Mouse (Mus musculus): ENCODE measurements around the gene Gprasp1. TPM values are rescaled to one million over a fixed set of nuclear protein-coding genes. Genes with fewer than 3 reads are reported as not detected.
"Not testable (repeated sequence)": the region's sequence is repeated elsewhere in the genome, so short reads cannot be mapped to it uniquely, and the experiment has no call there.

Gprasp1 gene
- total RNA-seq, 2 experiments from 2014 or later = 58.5 to 68.3 TPM

DNA sequence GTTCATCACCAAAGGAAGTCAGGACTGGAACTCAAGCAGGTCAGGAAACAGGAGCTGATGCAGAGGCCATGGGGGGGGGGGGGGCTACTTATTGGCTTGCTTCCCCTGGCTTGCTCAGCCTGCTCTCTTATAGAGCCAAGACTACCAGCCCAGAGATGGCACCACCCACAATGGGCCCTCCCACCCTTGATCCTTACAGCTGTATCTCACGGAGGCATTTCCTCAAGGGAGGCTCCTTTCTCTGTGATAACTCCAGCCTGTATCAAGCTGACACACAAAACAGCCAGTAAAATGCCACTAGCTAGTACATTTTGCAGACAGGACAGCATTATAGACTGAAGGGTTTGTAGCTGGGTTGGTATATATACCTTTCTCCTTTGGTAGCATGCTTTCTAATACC lies 93.4 kb downstream of the Gprasp1 start:
- DNase-seq (ENCODE audit: low spot score in 2 of 2) = not testable (repeated sequence)

DNA sequence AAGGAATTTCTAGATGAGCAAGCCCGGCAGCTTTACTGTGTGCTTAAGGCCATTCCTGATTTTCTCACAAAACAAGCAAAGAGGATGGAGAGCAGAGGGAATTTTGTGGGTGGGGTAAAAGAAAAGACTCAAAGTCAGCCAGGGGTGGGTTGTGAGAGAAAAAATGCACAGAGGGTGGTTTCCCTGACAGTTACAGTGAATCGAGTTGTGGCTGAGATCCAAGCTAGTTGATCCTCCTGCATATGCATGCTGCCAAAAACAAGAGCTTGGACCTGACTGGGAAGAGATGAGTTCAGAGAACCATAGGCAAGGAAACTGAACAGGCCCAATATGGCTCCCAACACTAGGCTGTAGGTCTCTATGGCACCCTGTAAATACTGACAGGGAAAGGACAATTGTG lies 95.4 kb downstream of the Gprasp1 start:
- DNase-seq (ENCODE audit: low spot score in 2 of 2) = no peak

DNA sequence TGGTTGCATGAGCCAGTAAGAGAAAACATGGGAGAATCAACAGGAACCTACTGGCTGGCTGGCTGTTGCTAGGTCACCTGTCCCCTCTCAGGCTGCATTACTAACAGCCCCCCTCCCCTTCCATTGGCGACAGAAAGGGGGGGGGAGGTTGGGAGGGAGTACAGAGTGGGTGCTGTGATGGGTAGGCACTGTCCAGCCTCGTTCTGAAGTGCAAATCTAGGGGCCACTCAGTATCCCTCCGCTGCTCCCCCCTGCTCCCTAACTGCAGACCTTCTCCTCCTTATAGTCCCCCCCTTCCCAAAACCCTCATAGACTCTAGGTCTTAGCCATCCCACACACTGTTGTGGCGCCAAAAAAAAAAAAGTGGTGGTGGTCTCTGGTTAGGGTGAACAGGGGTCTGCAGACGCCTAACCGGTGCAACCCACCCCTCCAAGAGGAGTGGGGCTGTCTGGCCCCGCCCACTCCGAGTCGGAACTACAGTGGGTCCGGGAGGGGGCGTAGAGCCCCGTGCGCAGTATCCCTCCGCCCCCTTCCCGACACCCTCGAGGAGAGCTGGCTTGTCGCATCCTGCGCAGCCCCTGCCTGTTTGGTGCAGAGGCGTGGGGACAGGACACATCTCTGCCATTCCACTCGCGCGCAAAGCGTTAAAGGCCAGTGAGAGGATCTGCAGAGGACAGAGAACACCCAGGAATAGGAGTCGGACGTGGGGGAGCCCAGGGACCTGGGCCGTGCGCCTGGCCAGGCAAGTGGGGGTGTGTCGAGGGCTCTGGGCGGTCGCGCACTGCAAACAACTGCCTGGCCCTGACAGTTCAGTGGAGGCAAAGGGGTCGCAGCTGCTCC lies 96.2 kb downstream of the Gprasp1 start, which contains the start of gene Gprasp2:
Gene Gprasp2, plus strand, starts transcription at position 514 of the 840 bp plus-strand sequence.
- DNase-seq (ENCODE audit: low spot score in 2 of 2) = peak; percentile 15 to 23

DNA sequence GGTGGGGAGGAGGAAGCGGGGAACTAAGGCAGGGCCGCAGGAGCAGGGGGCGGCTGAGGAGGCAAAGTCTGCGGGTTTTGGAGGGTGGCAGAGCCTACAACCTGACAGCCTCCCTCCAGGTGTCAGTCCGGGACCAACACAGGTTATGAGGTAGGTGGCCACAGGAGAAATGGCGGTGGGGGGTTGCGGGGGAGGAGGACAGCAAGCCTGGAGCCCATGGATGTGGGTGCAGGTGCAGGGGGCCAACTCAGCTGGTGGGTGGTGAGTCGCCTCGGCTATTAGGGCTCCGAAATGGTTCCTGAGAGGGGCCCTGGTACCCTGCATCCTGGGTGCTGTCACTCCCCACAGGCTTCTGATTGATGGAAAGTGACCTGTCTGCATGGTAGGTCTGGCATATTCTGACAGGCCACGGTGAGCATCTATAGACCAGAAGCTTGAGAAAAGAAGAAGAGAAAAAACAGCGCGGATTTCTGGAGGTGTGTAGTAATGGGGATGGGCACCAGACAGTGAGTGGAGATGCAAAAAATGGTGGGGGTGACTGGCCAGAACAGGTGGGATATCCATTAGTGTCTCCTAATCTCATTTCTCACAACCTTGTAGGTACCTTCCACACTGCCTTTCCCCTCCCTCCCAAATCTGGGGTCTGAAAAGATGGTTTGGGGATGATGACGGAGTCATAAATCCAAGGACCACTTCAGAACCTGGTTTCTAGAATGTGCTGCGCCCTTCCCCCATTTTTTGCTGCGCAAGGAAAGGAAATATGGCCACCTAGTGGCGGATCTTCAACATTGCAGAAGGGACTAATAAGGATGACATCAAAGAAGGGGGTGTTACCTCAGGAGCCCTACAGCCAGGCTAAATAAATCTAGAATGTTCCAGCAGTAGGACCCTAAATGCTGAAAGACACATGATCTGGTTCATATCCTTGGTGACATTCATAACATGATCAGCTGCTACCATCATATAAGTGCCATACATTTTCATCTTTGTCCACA lies 97.2 kb downstream of the Gprasp1 start:
- peak in 1 of 2 experiments; percentile 35 for DNase-seq (ENCODE audit: low spot score in 2 of 2)

Small RNA genes lying within 50 kb of the gene (microRNA-seq; reads per million reads assigned to microRNA genes)
- not detected for gene Mir1970
- gene Mir7646 = not detected

Other genes with a start within 250 kb of the Gprasp1 start
- gene AV320801, start 248.1 kb upstream of the Gprasp1 start, total RNA-seq (2021) = not detected
- gene Nxf7, start 144.0 kb upstream of the Gprasp1 start, total RNA-seq (2021) = under 1 TPM in 1 of 2 experiments, not detected in 1; 0.67 TPM
- gene Prame, start 115.0 kb upstream of the Gprasp1 start, total RNA-seq (2021) = not detected
- gene Tcp11x2, start 48.9 kb upstream of the Gprasp1 start, total RNA-seq (2021) = not detected
- gene Tmsb15a, start 17.5 kb upstream of the Gprasp1 start, total RNA-seq (2021) = not detected
- 1 to 10 TPM; 9.1 to 9.7 TPM for gene Armcx5, start within 50 bp of the Gprasp1 start, total RNA-seq (2021)
- 10 to 100 TPM; 33.0 to 40.2 TPM for gene Bhlhb9, start 54.9 kb downstream of the Gprasp1 start, total RNA-seq (2021)
- gene Gprasp2, start 96.3 kb downstream of the Gprasp1 start, total RNA-seq (2021) = 10 to 100 TPM; 16.4 to 21.1 TPM

Measured in gastrocnemius, postnatal 4 days (tissue).